Mouse (Mus musculus) spleen, adult 2 months (tissue): ENCODE results near the gene Itsn1. TPM values are rescaled to one million over a fixed set of nuclear protein-coding genes. Genes with fewer than 3 reads are reported as not detected.

Experiments
- DNase-seq, 2 experiments: peaks; one replicate each; pipeline versions ENCODE4 v3.0.0 to v3.0.0-alpha.2; 2012 to 2021; ENCODE audit warnings: low spot score in 2 of 2, low read depth in 1 of 2
- H3K27ac ChIP-seq: fragments of 200-500 bp; 2 replicates; pipeline ENCODE4 v1.5.1; 2012; ENCODE audit warnings: low read length, inconsistent platforms; ENCODE audit not compliant: insufficient read depth
- H3K27me3 ChIP-seq: fragments of 200-500 bp; 2 replicates; pipeline ENCODE4 v1.6.1; 2012; ENCODE audit warnings: mild to moderate bottlenecking, moderate library complexity, low read length, inconsistent platforms; ENCODE audit not compliant: control insufficient read depth, insufficient read depth
- H3K36me3 ChIP-seq: fragments of 200-500 bp; 2 replicates; pipeline ENCODE4 v1.6.1; 2012; ENCODE audit warnings: mild to moderate bottlenecking, low read length, inconsistent platforms; ENCODE audit not compliant: control insufficient read depth, insufficient read depth
- H3K4me1 ChIP-seq: fragments of 200-500 bp; 2 replicates; pipeline ENCODE4 v1.6.1; 2011; ENCODE audit warnings: inconsistent platforms; ENCODE audit not compliant: control insufficient read depth, insufficient read depth, insufficient read length
- H3K4me3 ChIP-seq: fragments of 200-500 bp; 2 replicates; pipeline ENCODE4 v1.5.1; 2011; ENCODE audit warnings: mild to moderate bottlenecking, inconsistent platforms; ENCODE audit not compliant: insufficient read depth, insufficient read length; ENCODE audit errors: extremely low read depth
- CTCF ChIP-seq: fragments of 200-500 bp; IDR thresholded peaks from 2 replicates; pipeline ENCODE4 v1.5.1; 2011; ENCODE audit warnings: mild to moderate bottlenecking, inconsistent platforms; ENCODE audit not compliant: insufficient read depth, insufficient read length, insufficient replicate concordance; ENCODE audit errors: extremely low read depth
- POLR2A ChIP-seq: fragments of 200-500 bp; IDR thresholded peaks from 2 replicates; pipeline ENCODE4 v1.6.1; 2011; ENCODE audit warnings: low read depth, low read length, inconsistent platforms
- WGBS: fragments of 180-500 bp; shearing (Covaris S2); methylation state at CpG from one replicate; pipeline ENCODE4 v1.1.7; 2018; 5-methylcytosine and 5-hydroxymethylcytosine counted together
- polyA plus RNA-seq: library from polyadenylated mRNA; depleted of rRNA; stranded (reverse); fragments of >200 nt; gene quantifications from 2 replicates; pipeline ENCODE4 v1.2.3, GENCODE M21; 2012

The Itsn1 gene
- polyA plus RNA-seq, 1 experiment, result 36.0 TPM

DNA sequence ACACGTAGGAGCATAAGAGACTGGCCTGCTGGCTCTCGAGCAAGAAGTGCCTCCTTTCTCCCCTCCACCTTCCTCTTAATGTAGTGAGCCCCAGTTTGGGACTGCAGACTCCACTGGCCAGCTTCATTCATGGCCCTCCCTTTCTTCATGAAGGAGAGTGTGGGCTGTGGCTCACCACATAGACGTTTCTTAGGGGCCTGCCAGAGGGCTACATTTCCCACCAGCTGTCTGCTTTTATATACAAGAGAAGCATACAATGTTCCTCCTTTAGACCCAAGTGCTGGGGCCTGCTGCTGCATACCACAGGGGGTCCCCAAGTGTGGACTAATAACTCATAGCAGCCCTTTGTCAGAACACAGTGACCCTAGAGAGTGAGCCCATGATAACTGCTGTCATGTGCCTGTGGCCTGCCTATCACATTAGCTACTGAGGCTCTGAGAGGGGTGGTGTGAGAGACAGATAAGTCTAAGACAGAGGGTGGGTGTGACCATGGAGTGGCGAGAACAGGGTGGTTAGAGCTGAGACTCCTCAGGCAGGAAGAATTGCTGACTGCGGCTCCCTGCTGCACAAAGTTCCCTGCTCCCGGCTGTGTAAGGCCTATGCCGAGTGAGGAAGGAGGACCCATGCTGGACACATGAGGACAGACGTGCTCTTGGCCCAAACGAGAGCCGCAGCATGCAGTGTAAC is 135.7 kb downstream of the Itsn1 start:
- H3K4me1 ChIP-seq, result peaks cover 6% of the 10 kb centered on the region; the same call in 1 of the 2 replicates
- no peak overlapping the region for H3K4me3 ChIP-seq
- no peak for TF ChIP-seq POLR2A
- TF ChIP-seq CTCF, result no peak
- no peaks in the 10 kb centered on the region for H3K27me3 ChIP-seq
- H3K27ac ChIP-seq, result peak overlapping the region; percentile 32; the same call in 1 of the 2 replicates
- 47% methylated on average over 10 of the region's 10 CpGs for WGBS
- DNase-seq, result no peak
- H3K36me3 ChIP-seq, result peaks cover 1% of the 10 kb centered on the region; the same call in 1 of the 2 replicates

DNA sequence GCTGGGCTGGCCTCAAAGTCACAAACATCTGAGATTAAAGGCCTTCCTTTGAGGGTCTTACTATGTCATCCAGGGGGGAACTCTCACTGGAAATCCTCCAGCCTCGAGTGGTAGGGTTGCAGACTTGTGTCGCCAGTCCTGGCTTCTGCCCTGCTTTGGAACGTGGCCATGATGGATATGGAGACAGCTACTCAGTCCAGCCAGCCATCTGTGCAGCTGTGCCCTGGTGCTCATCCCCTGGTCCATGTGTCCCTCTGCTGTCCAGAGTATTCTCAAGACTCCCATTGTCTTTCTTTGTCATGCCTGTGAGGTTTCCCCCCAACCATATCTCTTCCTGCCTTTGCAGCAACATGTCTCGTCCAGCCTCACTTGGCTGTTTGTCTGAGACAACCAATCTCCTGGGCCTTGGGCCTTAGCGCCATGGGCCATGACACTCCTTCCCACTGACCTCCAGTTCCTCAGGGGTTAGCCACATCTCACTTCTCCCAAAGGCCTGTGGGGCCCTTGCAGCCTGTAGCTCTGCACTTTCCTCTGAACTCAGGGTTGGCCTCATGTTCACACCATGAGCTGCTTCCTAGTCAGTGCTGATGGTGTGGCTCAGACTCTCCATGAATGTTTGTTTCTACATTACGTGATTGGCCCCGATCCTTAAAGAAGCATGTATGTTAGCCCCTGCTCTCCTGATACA is 136.6 kb downstream of the Itsn1 start:
- DNase-seq, result no peak
- 67% methylated on average over 7 of the region's 7 CpGs for WGBS
- no peak overlapping the region for H3K27ac ChIP-seq
- peaks cover 12% of the 10 kb centered on the region; the same call in 1 of the 2 replicates for H3K4me1 ChIP-seq
- H3K27me3 ChIP-seq, result no peaks in the 10 kb centered on the region
- TF ChIP-seq POLR2A, result no peak
- TF ChIP-seq CTCF, result no peak
- no peak overlapping the region for H3K4me3 ChIP-seq
- peaks cover 1% of the 10 kb centered on the region; the same call in 1 of the 2 replicates for H3K36me3 ChIP-seq

DNA sequence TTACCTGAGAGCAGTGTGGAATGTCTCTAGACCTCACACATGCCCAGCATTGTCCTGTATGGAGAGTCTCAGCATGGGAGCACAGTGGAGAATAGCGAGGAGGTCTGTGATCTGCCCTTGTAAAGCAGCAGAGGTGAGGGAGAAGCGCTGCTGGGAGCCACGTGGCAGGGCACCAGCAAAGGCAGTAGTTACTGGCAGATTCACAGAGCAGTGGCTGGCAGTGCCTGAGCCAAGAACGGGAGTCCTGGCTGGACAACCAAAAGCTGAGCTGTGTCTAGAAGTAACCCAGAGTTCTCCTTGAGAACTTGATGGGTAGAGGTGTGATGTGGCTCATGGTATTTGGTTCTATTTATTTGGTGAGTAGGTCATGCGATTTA is 137.2 kb downstream of the Itsn1 start:
- Histone ChIP-seq H3K4me3 (no peak overlapping the region), H3K36me3 (peaks cover 1% of the 10 kb centered on the region; the same call in 1 of the 2 replicates), H3K27me3 (no peaks in the 10 kb centered on the region), H3K4me1 (peaks cover 12% of the 10 kb centered on the region; the same call in 1 of the 2 replicates), H3K27ac (no peak overlapping the region)
- 89% methylated on average over 5 of the region's 5 CpGs for WGBS
- TF ChIP-seq POLR2A, result no peak
- TF ChIP-seq CTCF, result no peak
- no peak for DNase-seq

DNA sequence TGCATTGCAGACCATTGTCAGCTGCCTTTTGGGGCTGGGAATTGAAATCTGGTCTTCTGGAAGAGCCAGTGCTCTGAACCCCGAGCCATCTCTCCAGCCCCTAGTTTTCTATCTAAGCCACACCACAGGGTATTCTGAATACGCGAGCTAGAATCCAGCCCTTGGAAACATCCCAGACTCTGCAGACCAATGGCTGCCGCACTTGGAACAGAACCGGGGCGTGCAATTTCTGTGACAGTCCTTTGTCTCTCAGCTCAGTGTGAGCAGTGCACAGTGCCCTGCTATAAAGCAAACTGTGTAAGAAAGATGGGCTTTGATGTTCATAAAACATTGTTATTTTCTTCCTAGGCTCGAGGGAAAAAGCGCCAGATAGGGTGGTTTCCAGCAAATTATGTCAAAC is 138.6 kb downstream of the Itsn1 start:
- no peak for DNase-seq
- TF ChIP-seq POLR2A (no peak), CTCF (no peak)
- H3K27ac ChIP-seq, result no peak overlapping the region
- no peaks in the 10 kb centered on the region for H3K27me3 ChIP-seq
- peaks cover 12% of the 10 kb centered on the region; the same call in 1 of the 2 replicates for H3K4me1 ChIP-seq
- 91% methylated on average over 8 of the region's 8 CpGs for WGBS
- peaks cover 1% of the 10 kb centered on the region; the same call in 1 of the 2 replicates for H3K36me3 ChIP-seq
- no peak overlapping the region for H3K4me3 ChIP-seq

DNA sequence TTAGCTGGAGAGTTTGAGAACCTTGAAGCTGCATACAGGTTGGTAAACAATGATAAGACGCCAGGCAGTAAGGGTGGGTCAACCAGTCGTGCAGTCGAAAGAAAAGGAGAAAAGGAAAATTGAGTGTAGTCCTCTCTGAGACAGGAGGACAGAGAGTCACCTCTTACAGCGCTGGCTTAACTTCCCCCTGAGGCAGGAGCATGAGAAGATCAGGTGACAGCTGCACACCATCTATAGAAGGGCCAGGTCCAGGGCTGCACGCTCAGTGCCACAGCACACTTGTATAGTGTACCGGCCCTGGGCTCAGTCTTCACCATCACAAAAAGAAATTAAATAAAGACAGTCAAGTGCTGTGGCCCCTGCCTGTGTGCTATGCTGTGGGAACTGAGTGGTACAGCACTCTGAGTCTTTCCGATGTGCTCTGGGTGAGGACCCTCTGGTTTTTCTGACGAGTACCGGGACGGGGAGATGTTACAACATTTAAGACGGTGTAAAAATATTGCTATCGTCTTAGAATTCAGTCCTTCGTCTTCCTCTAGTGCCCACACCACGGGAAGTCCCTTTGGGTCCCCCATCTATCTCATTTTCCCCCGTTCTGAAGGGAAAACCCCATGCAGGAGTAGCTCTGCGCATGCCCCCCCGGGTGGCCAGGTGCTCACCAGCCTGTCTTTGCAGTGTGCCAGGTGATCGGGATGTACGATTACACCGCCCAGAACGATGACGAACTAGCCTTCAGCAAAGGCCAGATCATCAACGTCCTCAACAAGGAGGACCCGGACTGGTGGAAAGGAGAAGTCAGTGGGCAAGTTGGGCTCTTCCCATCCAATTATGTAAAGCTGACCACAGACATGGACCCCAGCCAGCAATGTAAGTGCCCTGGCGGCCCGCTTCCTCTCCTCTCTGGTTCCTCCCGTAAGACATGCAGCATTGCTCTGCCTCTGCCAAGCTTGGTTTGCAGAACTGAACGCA is 140.1 kb downstream of the Itsn1 start:
- WGBS, result 12% methylated on average over 28 of the region's 28 CpGs
- no peaks in the 10 kb centered on the region for H3K27me3 ChIP-seq
- H3K4me1 ChIP-seq, result peaks cover 12% of the 10 kb centered on the region; the same call in 1 of the 2 replicates
- H3K27ac ChIP-seq, result peak overlapping the region; percentile 9
- no peaks in the 10 kb centered on the region for H3K36me3 ChIP-seq
- TF ChIP-seq POLR2A, result no peak
- TF ChIP-seq CTCF, result no peak
- DNase-seq, result peak; percentile 49 to 53
- peak overlapping the region; percentile 34; the same call in 1 of the 2 replicates for H3K4me3 ChIP-seq

DNA sequence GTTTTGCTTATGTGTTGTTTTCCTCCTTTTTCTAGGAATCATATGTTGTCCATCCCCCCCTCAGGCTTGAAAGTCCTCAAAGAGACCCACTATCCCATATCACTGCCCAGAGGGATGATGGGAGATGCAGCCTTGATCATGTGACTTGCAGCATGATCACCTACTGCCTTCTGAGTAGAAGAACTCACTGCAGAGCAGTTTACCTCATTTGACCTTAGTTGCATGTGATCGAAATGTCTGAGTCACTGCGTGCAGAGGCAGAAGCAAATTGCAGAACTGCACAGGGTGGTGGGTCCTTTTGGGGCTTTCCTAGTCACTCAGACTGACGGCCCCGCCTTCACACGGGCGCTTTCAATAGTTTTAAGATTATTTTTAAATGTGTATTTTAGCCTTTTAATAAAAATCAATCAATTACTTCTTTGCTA is 141.1 kb downstream of the Itsn1 start:
- WGBS, result 14% methylated on average over 6 of the region's 6 CpGs
- peaks cover 12% of the 10 kb centered on the region; the same call in 1 of the 2 replicates for H3K4me1 ChIP-seq
- TF ChIP-seq CTCF (no peak), POLR2A (no peak)
- no peaks in the 10 kb centered on the region for H3K36me3 ChIP-seq
- no peaks in the 10 kb centered on the region for H3K27me3 ChIP-seq
- H3K4me3 ChIP-seq, result no peak overlapping the region
- no peak overlapping the region for H3K27ac ChIP-seq
- peak in 1 of 2 experiments; percentile 37 for DNase-seq
